Mouse (Mus musculus) central nervous system, embryonic 11.5 days (tissue): Measurements from ENCODE around the gene Il11. TPM values are rescaled to one million over a fixed set of nuclear protein-coding genes. Genes with fewer than 3 reads are reported as not detected.

Experiments used
- polyA plus RNA-seq: library from polyadenylated mRNA; depleted of rRNA; stranded (reverse); fragments of >200 nt; gene quantifications from 2 replicates; pipeline ENCODE4 v1.2.3, GENCODE M21; 2012; rRNA removed

Il11 gene
- 0.10 and 0.12 TPM in 2 replicates for polyA plus RNA-seq

GRCm38 (mm10) chr7:4782759-4783158, at the start of gene Il11, which contains the start of gene Tmem190:
TSS of gene Il11 (minus strand) at chr7:4782859.
TSS of gene Tmem190 (plus strand) at chr7:4782937.

GRCm38 (mm10) chr7:4812303-4813104, 29.8 kb upstream of the Il11 start, which contains the start of gene Ube2s:
TSS of gene Ube2s (minus strand) at chr7:4812590.

GRCm38 (mm10) chr7:4792278-4793212, 9.9 kb upstream of the Il11 start, which contains the start of gene Rpl28:
TSS of gene Rpl28 (plus strand) at chr7:4792874.

GRCm38 (mm10) chr7:4789436-4789935, 6.8 kb upstream of the Il11 start, which contains the start of gene Tmem238:
TSS of gene Tmem238 (minus strand) at chr7:4789656.

GRCm38 (mm10) chr7:4771202-4771601, 11.5 kb downstream of the Il11 start, which contains the start of gene Fam71e2:
TSS of gene Fam71e2 (minus strand) at chr7:4771302.

GRCm38 (mm10) chr7:4752821-4753570, 29.7 kb downstream of the Il11 start, which contains the start of gene Cox6b2:
TSS of gene Cox6b2 (minus strand) at chr7:4753094.

GRCm38 (mm10) chr7:4739544-4740275, 42.9 kb downstream of the Il11 start, which contains the start of gene Kmt5c:
TSS of gene Kmt5c (plus strand) at chr7:4740115.

GRCm38 (mm10) chr7:4725169-4725568, 57.5 kb downstream of the Il11 start, which contains the start of gene Tmem150b:
TSS of gene Tmem150b (minus strand) at chr7:4725249.

Other genes with a start within 250 kb of the Il11 start
- gene Syt5, start 235.3 kb downstream of the Il11 start, polyA plus RNA-seq: 11.1 and 11.5 TPM in 2 replicates
- gene Ptprh, start 178.8 kb downstream of the Il11 start, polyA plus RNA-seq: 0.14 and 0.18 TPM in 2 replicates
- 25.3 and 29.9 TPM in 2 replicates for gene Tmem86b, start 151.4 kb downstream of the Il11 start, polyA plus RNA-seq
- gene Ppp6r1, start 123.8 kb downstream of the Il11 start, polyA plus RNA-seq: 80.4 and 91.8 TPM in 2 replicates
- gene Hspbp1, start 97.8 kb downstream of the Il11 start, polyA plus RNA-seq: 57.7 and 58.5 TPM in 2 replicates
- 43.1 and 53.5 TPM in 2 replicates for gene Brsk1, start 92.3 kb downstream of the Il11 start, polyA plus RNA-seq
- gene Tmem150b, start 57.6 kb downstream of the Il11 start, polyA plus RNA-seq: 0.12 TPM in 1 of 2 replicates, not detected in the other
- 164 and 180 TPM in 2 replicates for gene Kmt5c, start 42.7 kb downstream of the Il11 start, polyA plus RNA-seq
- 73.2 and 102 TPM in 2 replicates for gene Cox6b2, start 29.8 kb downstream of the Il11 start, polyA plus RNA-seq
- gene Fam71e2, start 11.6 kb downstream of the Il11 start, polyA plus RNA-seq: not detected in 2 replicates
- gene Tmem190, start 78 bp upstream of the Il11 start, polyA plus RNA-seq: not detected in 2 replicates
- 2.8 and 3.2 TPM in 2 replicates for gene Tmem238, start 6.8 kb upstream of the Il11 start, polyA plus RNA-seq
- 672 and 775 TPM in 2 replicates for gene Rpl28, start 10.0 kb upstream of the Il11 start, polyA plus RNA-seq
- gene Ube2s, start 29.7 kb upstream of the Il11 start, polyA plus RNA-seq: 468 and 512 TPM in 2 replicates
- gene Shisa7, start 61.8 kb upstream of the Il11 start, polyA plus RNA-seq: 14.0 and 22.4 TPM in 2 replicates
- 2.3 and 2.8 TPM in 2 replicates for gene Isoc2b, start 87.4 kb upstream of the Il11 start, polyA plus RNA-seq
- gene Isoc2a, start 94.3 kb upstream of the Il11 start, polyA plus RNA-seq: 9.2 TPM in 2 replicates
- gene Gm36210, start 123.7 kb upstream of the Il11 start, polyA plus RNA-seq: 0.17 and 0.24 TPM in 2 replicates
- 11.2 and 12.9 TPM in 2 replicates for gene Zfp628, start 132.4 kb upstream of the Il11 start, polyA plus RNA-seq
- 7.2 and 22.6 TPM in 2 replicates for gene Nat14, start 139.2 kb upstream of the Il11 start, polyA plus RNA-seq
- gene Ssc5d, start 142.9 kb upstream of the Il11 start, polyA plus RNA-seq: 5.9 and 6.9 TPM in 2 replicates
- gene Sbk2, start 181.5 kb upstream of the Il11 start, polyA plus RNA-seq: 0.41 and 0.44 TPM in 2 replicates
- gene Sbk3, start 188.3 kb upstream of the Il11 start, polyA plus RNA-seq: 0.06 and 0.21 TPM in 2 replicates
- gene Zfp579, start 213.3 kb upstream of the Il11 start, polyA plus RNA-seq: 98.6 and 106 TPM in 2 replicates
- gene Zfp524, start 231.6 kb upstream of the Il11 start, polyA plus RNA-seq: 6.5 and 9.5 TPM in 2 replicates
- 48.2 and 52.4 TPM in 2 replicates for gene Fiz1, start 231.8 kb upstream of the Il11 start, polyA plus RNA-seq
- gene Gm44973, start 232.6 kb upstream of the Il11 start, polyA plus RNA-seq: not detected in 2 replicates
- gene Zfp865, start 237.5 kb upstream of the Il11 start, polyA plus RNA-seq: 34.0 and 43.5 TPM in 2 replicates
- 11.1 and 13.0 TPM in 2 replicates for gene Ccdc106, start 237.7 kb upstream of the Il11 start, polyA plus RNA-seq